Mouse (Mus musculus): ENCODE results near the gene Bnip2. TPM values are rescaled to one million over a fixed set of nuclear protein-coding genes. Genes with fewer than 3 reads are reported as not detected.

The Bnip2 gene
- 129 and 139 TPM in 2 replicates for polyA plus RNA-seq (2014; fragmentation: Nextera tagmentation; extraction: Ambion mirVana)

DNA sequence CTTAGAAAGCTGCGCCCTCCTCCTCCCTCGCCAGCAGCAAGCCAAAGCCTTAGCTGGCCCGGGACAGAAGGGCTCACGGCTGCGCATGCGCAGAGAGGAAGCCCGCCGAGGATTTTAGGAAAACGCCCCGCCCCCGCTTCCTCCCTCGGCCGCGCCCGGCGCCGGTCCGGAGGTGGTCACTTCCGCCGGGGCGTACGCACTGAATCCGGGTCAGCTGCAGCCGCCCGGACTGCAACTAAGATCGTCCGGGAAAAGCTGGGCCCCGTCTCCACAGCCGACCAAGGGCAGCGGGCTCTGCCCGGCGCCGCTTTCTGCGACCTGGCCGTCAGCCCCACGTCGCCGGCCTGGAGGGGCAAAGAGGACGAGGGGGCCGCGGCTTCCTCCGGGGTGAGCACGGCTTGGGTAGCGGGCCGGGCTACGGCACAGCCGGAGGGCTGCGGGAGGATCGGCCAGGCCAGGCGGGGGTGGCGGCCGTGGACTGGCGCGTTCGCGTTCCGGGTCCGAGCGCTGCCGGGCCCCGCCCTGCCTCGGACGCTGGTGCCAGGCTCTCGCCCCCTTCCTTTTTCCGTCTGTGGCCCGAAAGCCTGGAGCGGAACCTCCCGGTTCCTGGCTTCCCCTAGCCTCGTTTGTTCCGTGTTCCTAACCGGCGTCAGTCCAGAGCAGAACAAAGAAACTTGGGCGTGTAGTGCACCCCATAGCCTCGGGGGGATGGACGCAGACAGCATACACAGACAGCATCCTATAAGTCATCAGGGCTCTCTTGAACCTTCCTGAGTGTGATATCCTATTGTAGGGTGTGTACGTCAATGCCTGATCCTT is at the start of gene Bnip2:
TSS of gene Bnip2 (plus strand) at position 164 of the 819 bp plus-strand sequence.
- TF ChIP-seq CTCF (IDR thresholded peaks at IDR 0.05; ENCODE audit: low read depth) = peak; percentile 22; the same call in 1 of the 2 replicates
- H3K9me3 ChIP-seq (ENCODE audit: low read depth, low read length) = no peaks in the 10 kb centered on the region
- WGBS = under 1% methylated on average over 76 of the region's 76 CpGs
- H3K4me2 ChIP-seq = peak within 1 kb of the TSS; percentile 78
- DNase-seq = peak; percentile 99
- peaks cover 17% of the 10 kb centered on the region; the same call in 1 of the 2 replicates for H3K36me3 ChIP-seq (ENCODE audit: insufficient read depth)
- H3K4me1 ChIP-seq (ENCODE audit: insufficient read depth) = peaks cover 9% of the 10 kb centered on the region
- H3K27me3 ChIP-seq (ENCODE audit: insufficient read depth, low read length) = no peaks in the 10 kb centered on the region
- peak within 1 kb of the TSS; percentile 99 for H3K9ac ChIP-seq
- H3K4me3 ChIP-seq (ENCODE audit: low read depth, low read length) = peak within 1 kb of the TSS; percentile 100
- ATAC-seq (ENCODE audit: insufficient read depth) = peak; percentile 95
- peak within 1 kb of the TSS; percentile 97 for H3K27ac ChIP-seq (ENCODE audit: low read depth)

DNA sequence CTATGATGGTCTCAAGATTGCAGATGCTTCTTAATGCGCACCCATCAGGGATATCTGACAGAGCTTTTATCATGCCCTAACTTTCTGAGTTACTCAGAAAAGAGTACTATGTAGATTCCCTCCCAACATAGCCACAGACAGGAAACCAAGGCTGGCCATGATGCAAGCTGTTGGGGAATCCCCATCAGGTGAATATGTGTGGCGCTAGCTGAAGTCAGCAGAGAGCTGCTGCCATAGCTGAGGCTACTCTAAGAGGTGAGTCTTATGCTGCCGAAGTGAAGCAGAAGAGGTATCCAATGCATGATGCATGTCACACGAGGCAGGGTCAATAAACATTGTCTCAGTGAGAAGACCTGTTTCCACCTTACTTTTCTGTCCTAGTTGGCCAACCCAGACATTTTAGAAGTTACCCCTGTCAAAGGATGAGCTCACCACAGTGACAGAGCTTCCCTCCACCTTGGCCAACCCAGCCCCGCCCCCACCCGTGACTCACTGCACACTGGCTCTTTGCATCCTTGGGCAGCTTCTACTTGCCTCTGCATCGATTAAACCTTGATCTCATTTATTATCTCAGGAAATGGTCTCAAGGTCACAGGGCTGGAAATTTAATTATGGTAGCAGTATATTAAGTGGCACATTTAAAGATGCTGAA is 48.3 kb upstream of the Bnip2 start:
- Histone ChIP-seq H3K9me3 (ENCODE audit: low read depth, low read length) (no peaks in the 10 kb centered on the region), H3K27ac (ENCODE audit: low read depth) (no peak overlapping the region), H3K4me2 (no peak overlapping the region), H3K27me3 (ENCODE audit: insufficient read depth, low read length) (no peaks in the 10 kb centered on the region), H3K4me3 (ENCODE audit: low read depth, low read length) (no peak overlapping the region), H3K9ac (no peak overlapping the region), H3K4me1 (ENCODE audit: insufficient read depth) (no peaks in the 10 kb centered on the region), H3K36me3 (ENCODE audit: insufficient read depth) (no peaks in the 10 kb centered on the region)
- 82% methylated on average over 7 of the region's 7 CpGs for WGBS
- no peak for ATAC-seq (ENCODE audit: insufficient read depth)
- no peak for DNase-seq
- no peak for TF ChIP-seq CTCF (IDR thresholded peaks at IDR 0.05; ENCODE audit: low read depth)

DNA sequence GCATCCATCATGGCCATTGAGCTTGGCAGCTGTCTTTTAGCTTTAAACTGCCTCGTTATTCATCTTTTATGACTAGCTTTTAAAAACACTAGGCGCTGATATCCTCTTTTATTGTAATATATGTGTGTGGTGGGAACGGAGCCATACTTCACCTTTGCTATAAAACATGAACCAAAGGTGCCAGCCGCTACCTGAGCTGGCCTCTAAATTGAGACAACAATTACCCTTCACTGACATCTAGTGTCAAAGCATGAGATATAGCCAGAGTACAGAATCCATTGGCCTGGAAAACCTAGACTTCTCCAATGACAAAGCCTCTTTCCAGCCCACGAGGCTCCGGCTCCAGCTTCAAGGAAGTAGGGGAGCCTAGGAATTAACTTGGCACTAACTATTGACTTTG is 47.7 kb upstream of the Bnip2 start:
- Histone ChIP-seq H3K4me3 (ENCODE audit: low read depth, low read length) (no peak overlapping the region), H3K27ac (ENCODE audit: low read depth) (no peak overlapping the region)
- 70% methylated on average over 6 of the region's 6 CpGs for WGBS

DNA sequence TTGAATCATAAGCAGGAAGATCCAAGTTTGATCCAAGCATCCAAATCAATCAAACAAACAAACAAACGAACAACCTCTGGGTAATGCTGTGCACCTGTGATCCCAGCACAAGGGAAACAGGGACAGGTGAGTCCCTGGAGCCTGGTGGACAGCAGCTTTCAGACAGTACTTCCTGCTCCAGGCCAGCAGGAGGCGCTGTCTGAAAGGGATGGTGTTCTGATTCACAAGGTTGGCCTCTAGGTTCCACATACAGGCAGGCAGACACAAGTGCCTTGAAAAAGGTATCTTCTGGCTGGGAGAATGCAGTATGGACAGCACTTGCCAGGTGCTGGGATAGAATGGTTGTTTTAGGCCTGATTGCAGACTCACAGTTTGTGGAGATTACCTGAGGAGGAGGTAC is 40.3 kb upstream of the Bnip2 start:
- Histone ChIP-seq H3K27ac (ENCODE audit: low read depth) (no peak overlapping the region), H3K4me2 (no peak overlapping the region), H3K27me3 (ENCODE audit: insufficient read depth, low read length) (no peaks in the 10 kb centered on the region), H3K4me3 (ENCODE audit: low read depth, low read length) (no peak overlapping the region), H3K9ac (no peak overlapping the region), H3K9me3 (ENCODE audit: low read depth, low read length) (no peaks in the 10 kb centered on the region), H3K4me1 (ENCODE audit: insufficient read depth) (no peaks in the 10 kb centered on the region), H3K36me3 (ENCODE audit: insufficient read depth) (no peaks in the 10 kb centered on the region)
- 10% methylated on average over 2 of the region's 2 CpGs for WGBS
- peak; percentile 87 for TF ChIP-seq CTCF (IDR thresholded peaks at IDR 0.05; ENCODE audit: low read depth)
- ATAC-seq (ENCODE audit: insufficient read depth) (no peak), DNase-seq (peak; percentile 57)

More for the DNA sequence above, 47.7 kb upstream of the Bnip2 start:
- DNase-seq (no peak), ATAC-seq (ENCODE audit: insufficient read depth) (no peak)
- TF ChIP-seq CTCF (IDR thresholded peaks at IDR 0.05; ENCODE audit: low read depth) = no peak
- Histone ChIP-seq H3K4me1 (ENCODE audit: insufficient read depth) (no peaks in the 10 kb centered on the region), H3K36me3 (ENCODE audit: insufficient read depth) (no peaks in the 10 kb centered on the region), H3K9me3 (ENCODE audit: low read depth, low read length) (no peaks in the 10 kb centered on the region), H3K27me3 (ENCODE audit: insufficient read depth, low read length) (no peaks in the 10 kb centered on the region), H3K4me2 (no peak overlapping the region), H3K9ac (no peak overlapping the region)

DNA sequence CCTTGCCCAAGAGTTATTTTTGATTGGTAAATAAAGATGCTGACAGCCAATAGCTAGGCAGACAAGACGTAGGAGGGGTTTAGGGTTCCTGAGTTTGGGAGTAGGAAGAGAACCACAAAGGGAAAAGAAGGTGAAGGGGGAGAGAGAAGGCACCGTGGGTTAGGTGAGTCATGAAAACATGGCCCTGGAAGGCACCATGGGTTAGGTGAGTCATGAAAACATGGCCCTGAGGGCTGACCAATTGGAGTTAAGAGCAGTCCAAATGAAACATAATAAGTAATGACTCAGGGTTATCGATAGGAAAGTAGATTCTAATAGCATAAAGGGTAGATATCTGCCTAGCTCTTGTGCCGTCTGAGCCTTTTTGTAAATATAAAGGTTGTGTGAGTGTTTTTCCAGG is 39.6 kb upstream of the Bnip2 start:
- DNase-seq = no peak
- TF ChIP-seq CTCF (IDR thresholded peaks at IDR 0.05; ENCODE audit: low read depth) = no peak
- no peak overlapping the region for H3K27ac ChIP-seq (ENCODE audit: low read depth)
- no peaks in the 10 kb centered on the region for H3K36me3 ChIP-seq (ENCODE audit: insufficient read depth)
- no peak overlapping the region for H3K4me3 ChIP-seq (ENCODE audit: low read depth, low read length)
- no peak for ATAC-seq (ENCODE audit: insufficient read depth)
- no peaks in the 10 kb centered on the region for H3K9me3 ChIP-seq (ENCODE audit: low read depth, low read length)
- H3K4me1 ChIP-seq (ENCODE audit: insufficient read depth) = no peaks in the 10 kb centered on the region
- 68% methylated on average over 4 of the region's 4 CpGs for WGBS
- no peak overlapping the region for H3K4me2 ChIP-seq
- H3K9ac ChIP-seq = no peak overlapping the region
- no peaks in the 10 kb centered on the region for H3K27me3 ChIP-seq (ENCODE audit: insufficient read depth, low read length)

DNA sequence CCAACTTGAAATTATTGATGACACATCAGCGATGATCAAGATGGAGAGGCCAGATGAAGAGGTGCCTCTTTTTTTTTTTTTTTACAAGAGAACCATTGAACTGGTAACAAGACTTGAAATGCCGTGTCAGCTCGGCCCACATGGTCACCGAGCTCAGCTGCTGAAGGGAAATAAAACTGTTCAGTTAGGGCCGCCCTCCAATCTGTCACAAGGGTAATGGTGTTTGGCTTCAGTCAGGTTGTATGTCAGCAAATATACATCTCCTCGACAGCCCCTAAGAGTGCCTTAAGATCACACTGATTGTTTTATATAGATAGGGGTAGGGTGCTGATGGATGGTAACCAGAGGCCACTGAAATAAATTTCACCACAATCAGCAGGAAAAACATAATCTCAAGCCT is 28.3 kb upstream of the Bnip2 start:
- no peak for DNase-seq

DNA sequence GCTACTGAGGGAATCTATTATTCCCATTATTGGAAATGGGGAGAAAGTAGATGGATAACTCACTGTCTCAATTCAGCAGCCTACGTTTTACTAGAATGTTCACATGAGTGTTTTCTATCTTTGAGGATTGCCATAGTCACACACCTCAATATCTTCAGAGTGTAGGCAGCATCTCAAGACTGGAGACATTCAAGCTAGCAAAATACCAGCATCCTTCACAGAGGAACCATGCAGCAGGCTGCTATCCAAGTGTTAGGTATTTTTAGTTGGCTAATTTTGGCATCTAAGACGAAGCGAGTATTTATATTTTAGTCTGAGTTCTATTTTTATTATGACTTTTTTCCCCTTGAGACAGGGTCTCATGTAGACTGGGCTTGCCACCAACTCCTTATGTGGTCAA is 24.9 kb upstream of the Bnip2 start:
- Histone ChIP-seq H3K27ac (ENCODE audit: low read depth) (no peak overlapping the region), H3K27me3 (ENCODE audit: insufficient read depth, low read length) (no peaks in the 10 kb centered on the region), H3K36me3 (ENCODE audit: insufficient read depth) (no peaks in the 10 kb centered on the region), H3K4me2 (no peak overlapping the region), H3K9me3 (ENCODE audit: low read depth, low read length) (no peaks in the 10 kb centered on the region), H3K4me3 (ENCODE audit: low read depth, low read length) (no peak overlapping the region), H3K9ac (no peak overlapping the region), H3K4me1 (ENCODE audit: insufficient read depth) (no peaks in the 10 kb centered on the region)
- 71% methylated on average over 3 of the region's 3 CpGs for WGBS
- no peak for DNase-seq
- ATAC-seq (ENCODE audit: insufficient read depth) = no peak
- no peak for TF ChIP-seq CTCF (IDR thresholded peaks at IDR 0.05; ENCODE audit: low read depth)

More for the DNA sequence above, 28.3 kb upstream of the Bnip2 start:
- H3K27ac ChIP-seq (ENCODE audit: low read depth) = no peak overlapping the region
- H3K27me3 ChIP-seq (ENCODE audit: insufficient read depth, low read length) = no peaks in the 10 kb centered on the region
- no peaks in the 10 kb centered on the region for H3K4me1 ChIP-seq (ENCODE audit: insufficient read depth)
- 56% methylated on average over 6 of the region's 6 CpGs for WGBS
- H3K4me3 ChIP-seq (ENCODE audit: low read depth, low read length) = no peak overlapping the region
- H3K9me3 ChIP-seq (ENCODE audit: low read depth, low read length) = no peaks in the 10 kb centered on the region
- H3K36me3 ChIP-seq (ENCODE audit: insufficient read depth) = no peaks in the 10 kb centered on the region
- H3K9ac ChIP-seq = no peak overlapping the region
- H3K4me2 ChIP-seq = no peak overlapping the region
- no peak for ATAC-seq (ENCODE audit: insufficient read depth)
- TF ChIP-seq CTCF (IDR thresholded peaks at IDR 0.05; ENCODE audit: low read depth) = no peak

Measured in lung, embryonic 14.5 days (tissue).